Mouse (Mus musculus): Measurements from ENCODE around the gene Dcxr. TPM values are rescaled to one million over a fixed set of nuclear protein-coding genes. Genes with fewer than 3 reads are reported as not detected.

Dcxr gene
- total and polyA plus RNA-seq, 3 experiments, result 12.2 to 14.1 TPM; not detected in 1

- no peak overlapping the region for H3K9ac ChIP-seq (ENCODE audit: control insufficient read depth, low read depth, low read length, poor library complexity, severe bottlenecking)
- no peaks in the 10 kb centered on the region for H3K9me3 ChIP-seq (replicated peaks; ENCODE audit: insufficient read depth, low read length)
- H3K27me3 ChIP-seq (ENCODE audit: control insufficient read depth in 1 of 2, insufficient read depth in 2 of 2, low read length in 2 of 2), result no peaks in the 10 kb centered on the region
- H3K79me2 ChIP-seq (ENCODE audit: control insufficient read depth, insufficient read depth, low read length, poor library complexity), result no peaks in the 10 kb centered on the region
- H3K4me1 ChIP-seq (ENCODE audit: control insufficient read depth in 1 of 2, insufficient read depth in 2 of 2, low read length in 2 of 2), result no peaks in the 10 kb centered on the region
- TF ChIP-seq RCOR1 (IDR thresholded peaks at IDR 0.05; ENCODE audit: low read depth, low read length), result no peak
- no peak for TF ChIP-seq E2F4 (IDR thresholded peaks at IDR 0.05; ENCODE audit: borderline replicate concordance, low read depth, low read length)
- TF ChIP-seq SMC3 (IDR thresholded peaks at IDR 0.05; ENCODE audit: low read depth, low read length), result no peak
- TF ChIP-seq MAFK (IDR thresholded peaks at IDR 0.05; ENCODE audit: borderline replicate concordance, low read depth, low read length), result no peak
- no peak for TF ChIP-seq MAX (IDR thresholded peaks at IDR 0.05; ENCODE audit: low read length)
- TF ChIP-seq NELFE (IDR thresholded peaks at IDR 0.05; ENCODE audit: low read depth, low read length), result no peak
- TF ChIP-seq POLR2AphosphoS2 (IDR thresholded peaks at IDR 0.05; ENCODE audit: low read length), result no peak
- no peak for TF ChIP-seq ELF1 (IDR thresholded peaks at IDR 0.05; ENCODE audit: low read depth, low read length)
- no peak for TF ChIP-seq ZKSCAN1 (IDR thresholded peaks at IDR 0.05; ENCODE audit: low read depth, low read length)
- TF ChIP-seq MYB (IDR thresholded peaks at IDR 0.05; ENCODE audit: low read depth, low read length), result no peak
- TF ChIP-seq CHD2 (IDR thresholded peaks at IDR 0.05; ENCODE audit: low read length), result no peak
- no peak for TF ChIP-seq ZNF384 (IDR thresholded peaks at IDR 0.05; ENCODE audit: low read depth, low read length)
- TF ChIP-seq MXI1 (IDR thresholded peaks at IDR 0.05; ENCODE audit: low read depth, low read length), result no peak
- TF ChIP-seq POLR2A (IDR thresholded peaks at IDR 0.05; ENCODE audit: control insufficient read depth in 1 of 2, insufficient read depth in 1 of 2, low read depth in 1 of 2, low read length in 2 of 2, poor library complexity in 1 of 2), result no peak
- TF ChIP-seq RAD21 (IDR thresholded peaks at IDR 0.05; ENCODE audit: low read depth, low read length), result no peak
- TF ChIP-seq TCF12 (IDR thresholded peaks at IDR 0.05; ENCODE audit: low read depth, low read length), result no peak
- H3K36me3 ChIP-seq (ENCODE audit: control insufficient read depth in 1 of 2, insufficient read depth in 2 of 2, low read length in 2 of 2), result no peaks in the 10 kb centered on the region
- H3K27ac ChIP-seq (ENCODE audit: control insufficient read depth, low read depth, low read length), result no peak overlapping the region
- no peak for DNase-seq (ENCODE audit: low read depth, low spot score)
- no peak overlapping the region for H3K4me3 ChIP-seq (ENCODE audit: control insufficient read depth in 1 of 2, insufficient read depth in 1 of 2, low read depth in 2 of 2, low read length in 2 of 2)
Observed at GRCm38 (mm10) chr11:120760236-120760635, 33.2 kb upstream of the Dcxr start.

DNA sequence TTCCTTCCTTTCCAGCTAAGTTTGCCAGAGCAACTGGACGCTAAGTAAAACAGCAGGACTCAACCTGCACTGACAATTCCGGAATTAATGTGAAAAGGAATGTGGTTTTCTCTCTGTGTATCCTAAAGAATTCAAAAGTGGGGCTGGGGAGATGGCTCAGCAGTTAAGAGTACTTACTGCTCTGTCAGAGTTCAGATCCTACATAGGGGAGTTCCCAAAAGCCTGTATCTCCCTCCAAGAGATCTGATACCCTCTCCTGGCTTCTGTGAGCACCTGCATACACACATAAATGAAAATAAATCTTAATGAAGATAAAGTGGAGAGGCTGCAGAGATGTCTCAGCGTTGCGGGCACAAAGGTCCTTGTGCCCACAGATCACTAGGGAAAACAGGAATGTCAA lies 24.5 kb upstream of the Dcxr start:
- H3K4me1 ChIP-seq (ENCODE audit: control insufficient read depth in 1 of 2, insufficient read depth in 2 of 2, low read length in 2 of 2), result no peaks in the 10 kb centered on the region; a peak in 2 of 4 replicates
- DNase-seq (ENCODE audit: low read depth, low spot score), result no peak
- no peak overlapping the region for H3K9ac ChIP-seq (ENCODE audit: control insufficient read depth, low read depth, low read length, poor library complexity, severe bottlenecking)
- H3K36me3 ChIP-seq (ENCODE audit: control insufficient read depth in 1 of 2, insufficient read depth in 2 of 2, low read length in 2 of 2), result no peaks in the 10 kb centered on the region
- H3K27ac ChIP-seq (ENCODE audit: control insufficient read depth, low read depth, low read length), result no peak overlapping the region
- no peaks in the 10 kb centered on the region for H3K9me3 ChIP-seq (replicated peaks; ENCODE audit: insufficient read depth, low read length)
- 0 out of 4 replicates have a peak, but pooled peaks cover 0 to 4% of the 10 kb centered on the region in 2 experiments for H3K27me3 ChIP-seq (ENCODE audit: control insufficient read depth in 1 of 2, insufficient read depth in 2 of 2, low read length in 2 of 2)
- TF ChIP-seq MAX (IDR thresholded peaks at IDR 0.05; ENCODE audit: low read length), result no peak
- no peak for TF ChIP-seq MYC (IDR thresholded peaks at IDR 0.05; ENCODE audit: low read depth, low read length)
- no peak for TF ChIP-seq ELF1 (IDR thresholded peaks at IDR 0.05; ENCODE audit: low read depth, low read length)
- no peak for TF ChIP-seq ZC3H11A (IDR thresholded peaks at IDR 0.05; ENCODE audit: low read depth, low read length)
- TF ChIP-seq BHLHE40 (IDR thresholded peaks at IDR 0.05; ENCODE audit: borderline replicate concordance, low read depth, low read length), result no peak
- TF ChIP-seq NRF1 (IDR thresholded peaks at IDR 0.05; ENCODE audit: insufficient read depth, low read depth, low read length, poor library complexity, severe bottlenecking), result no peak
- TF ChIP-seq TAL1 (IDR thresholded peaks at IDR 0.05; ENCODE audit: low read length), result no peak
- no peak for TF ChIP-seq GABPA (IDR thresholded peaks at IDR 0.05; ENCODE audit: low read depth, low read length)
- TF ChIP-seq POLR2AphosphoS2 (IDR thresholded peaks at IDR 0.05; ENCODE audit: low read length), result no peak
- no peak for TF ChIP-seq TCF12 (IDR thresholded peaks at IDR 0.05; ENCODE audit: low read depth, low read length)
- TF ChIP-seq EP300 (IDR thresholded peaks at IDR 0.05; ENCODE audit: low read depth in 1 of 2, low read length in 2 of 2), result no peak
- TF ChIP-seq CTCF (IDR thresholded peaks at IDR 0.05 in 2 of 3, conservative IDR thresholded peaks at IDR 0.05 in 1 of 3; ENCODE audit: control insufficient read depth in 1 of 3, insufficient read depth in 1 of 3, low read depth in 2 of 3, low read length in 3 of 3, poor library complexity in 1 of 3, severe bottlenecking in 1 of 3), result no peak
- TF ChIP-seq ZNF384 (IDR thresholded peaks at IDR 0.05; ENCODE audit: low read depth, low read length), result no peak
- no peak for TF ChIP-seq CHD2 (IDR thresholded peaks at IDR 0.05; ENCODE audit: low read length)
- TF ChIP-seq USF1 (IDR thresholded peaks at IDR 0.05; ENCODE audit: low read depth, low read length), result no peak
- TF ChIP-seq MYB (IDR thresholded peaks at IDR 0.05; ENCODE audit: low read depth, low read length), result no peak
- H3K79me2 ChIP-seq (ENCODE audit: control insufficient read depth, insufficient read depth, low read length, poor library complexity), result no peaks in the 10 kb centered on the region
- no peak overlapping the region for H3K4me3 ChIP-seq (ENCODE audit: control insufficient read depth in 1 of 2, insufficient read depth in 1 of 2, low read depth in 2 of 2, low read length in 2 of 2)

Data from MEL (cell line).